Comparison of ENCODE assay signal across 19 mouse cellular contexts in the genomic region with DNA sequence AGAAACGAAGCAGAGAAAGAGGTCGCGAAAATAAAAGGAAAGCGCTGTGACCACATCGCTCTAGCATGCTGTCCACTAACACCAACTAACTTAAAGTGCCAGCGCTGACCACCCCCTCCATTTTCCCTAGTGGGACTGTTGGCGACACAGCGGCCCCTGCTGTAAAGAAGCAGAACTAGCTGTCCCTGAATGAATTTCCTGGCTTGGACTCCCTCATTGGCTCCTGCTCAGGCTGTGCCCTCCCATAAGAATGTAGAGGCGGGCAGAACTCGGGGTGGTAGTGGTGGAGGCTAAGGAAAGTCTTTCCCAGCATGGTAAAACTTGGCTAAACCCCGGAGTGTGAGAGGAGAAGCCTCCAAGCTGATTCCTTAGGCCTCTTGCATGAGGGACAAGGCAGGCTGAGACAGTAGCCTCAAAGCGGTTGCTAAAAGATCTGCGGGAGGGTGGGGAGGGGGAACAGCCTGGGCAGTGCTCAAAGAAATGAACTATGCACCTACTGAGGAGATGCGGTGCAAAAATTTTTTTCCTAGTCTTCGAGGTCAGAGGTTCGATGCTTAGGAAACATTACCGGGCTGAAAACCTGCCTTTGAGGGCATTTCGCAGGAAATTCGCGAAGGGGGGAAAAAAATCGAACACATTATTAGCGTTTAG. TPM values are rescaled to one million over a fixed set of nuclear protein-coding genes. Genes with fewer than 3 reads are reported as not detected.
DNase-seq lines count a peak whose midpoint lies in the region; ATAC-seq and TF ChIP-seq lines count a peak whose summit lies in the region.
"Not testable (repeated sequence)": the region's sequence is repeated elsewhere in the genome, so short reads cannot be mapped to it uniquely, and the experiment has no call there.
"Had no signal": no experiment of that assay in that cellular context is flagged by ENCODE, and none has a peak within 500 bp of the region (broad histone marks: within the 10 kb centered on the region; RNA-seq: fewer than 3 reads in every experiment).

No protein-coding gene starts in this region.

- not testable (repeated sequence) for H3K9ac ChIP-seq in embryonic facial prominence, embryonic 12.5 days; forebrain, postnatal 0 days; hindbrain, embryonic 13.5 days; kidney, embryonic 14.5 days (ENCODE audit: low read depth, low read length); liver, embryonic 13.5 days; stomach, embryonic 15.5 days

- not testable (repeated sequence) for TF ChIP-seq CTCF in forebrain, postnatal 0 days (IDR thresholded peaks at IDR 0.05; ENCODE audit: low read depth)

- not testable (repeated sequence) for H3K27ac ChIP-seq in embryonic facial prominence, embryonic 12.5 days; forebrain, postnatal 0 days (ENCODE audit: low read depth, low read length); hindbrain, embryonic 13.5 days; kidney, embryonic 14.5 days (ENCODE audit: low read depth, low read length); liver, embryonic 13.5 days; stomach, embryonic 15.5 days

- not testable (repeated sequence) for H3K36me3 ChIP-seq in embryonic facial prominence, embryonic 12.5 days; forebrain, postnatal 0 days (ENCODE audit: insufficient read depth); hindbrain, embryonic 13.5 days; kidney, embryonic 14.5 days (ENCODE audit: control insufficient read depth, insufficient read depth, low read length); liver, embryonic 13.5 days; stomach, embryonic 15.5 days

- not testable (repeated sequence) for H3K4me3 ChIP-seq in embryonic facial prominence, embryonic 12.5 days; forebrain, postnatal 0 days (ENCODE audit: low read depth, low read length); hindbrain, embryonic 13.5 days; kidney, embryonic 14.5 days (ENCODE audit: low read length); liver, embryonic 13.5 days (replicated peaks); stomach, embryonic 15.5 days (replicated peaks)

- not testable (repeated sequence) for H3K27me3 ChIP-seq in embryonic facial prominence, embryonic 12.5 days; forebrain, postnatal 0 days (ENCODE audit: insufficient read depth, low read length); hindbrain, embryonic 13.5 days; kidney, embryonic 14.5 days (ENCODE audit: control insufficient read depth, insufficient read depth, low read length); liver, embryonic 13.5 days; stomach, embryonic 15.5 days (replicated peaks)

- H3K4me1 ChIP-seq in embryonic facial prominence, embryonic 12.5 days; forebrain, postnatal 0 days (ENCODE audit: insufficient read depth); hindbrain, embryonic 13.5 days (replicated peaks); kidney, embryonic 14.5 days (ENCODE audit: control insufficient read depth, insufficient read depth, low read length); liver, embryonic 13.5 days (replicated peaks); stomach, embryonic 15.5 days: not testable (repeated sequence)

- ATAC-seq in embryonic facial prominence, embryonic 12.5 days (ENCODE audit: insufficient number of reproducible peaks, insufficient read depth, low FRiP score, low TSS enrichment) = 0 out of 2 replicates have a peak, but pooled peaks have one; percentile 64
- ATAC-seq in forebrain, postnatal 0 days = peak; percentile 75
- peak; percentile 68 for ATAC-seq in hindbrain, embryonic 13.5 days (ENCODE audit: low FRiP score)
- ATAC-seq in kidney, embryonic 14.5 days (ENCODE audit: low FRiP score, low TSS enrichment) = peak; percentile 90
- ATAC-seq in liver, embryonic 13.5 days (ENCODE audit: low read depth) = peak; percentile 41; the same call in 1 of the 2 replicates
- ATAC-seq in megakaryocyte-erythroid progenitor cell, adult 5-6 weeks (replicated peaks; ENCODE audit: low FRiP score, low TSS enrichment, poor library complexity, severe bottlenecking) = peak; percentile 99
- peak; percentile 96 for ATAC-seq in monocyte, adult 5-6 weeks (replicated peaks; ENCODE audit: insufficient number of reproducible peaks, low FRiP score, low TSS enrichment, poor library complexity, severe bottlenecking)
- peak; percentile 65; the same call in 1 of the 2 replicates for ATAC-seq in stomach, embryonic 15.5 days (ENCODE audit: insufficient read depth, low FRiP score, low read depth)

- WGBS in embryonic facial prominence, embryonic 12.5 days = no CpG with 5 or more reads among the region's 22 CpGs
- no CpG with 5 or more reads among the region's 22 CpGs for WGBS in forebrain, postnatal 0 days
- no CpG with 5 or more reads among the region's 22 CpGs for WGBS in hindbrain, embryonic 13.5 days
- no CpG with 5 or more reads among the region's 22 CpGs for WGBS in kidney, embryonic 14.5 days
- WGBS in liver, embryonic 13.5 days (ENCODE audit: insufficient replicate concordance) = no CpG with 5 or more reads among the region's 22 CpGs
- WGBS in stomach, embryonic 15.5 days = no CpG with 5 or more reads among the region's 22 CpGs

- not testable (repeated sequence) for H3K4me2 ChIP-seq in embryonic facial prominence, embryonic 12.5 days (replicated peaks); forebrain, postnatal 0 days (ENCODE audit: low read depth); hindbrain, embryonic 13.5 days; kidney, embryonic 14.5 days (replicated peaks; ENCODE audit: low read depth, low read length); liver, embryonic 13.5 days; stomach, embryonic 15.5 days

- not testable (repeated sequence) for DNase-seq in forebrain, postnatal 0 days; liver, embryonic 13.5 days

- not testable (repeated sequence) for H3K9me3 ChIP-seq in embryonic facial prominence, embryonic 12.5 days; forebrain, postnatal 0 days (ENCODE audit: low read length); hindbrain, embryonic 13.5 days; kidney, embryonic 14.5 days (ENCODE audit: control insufficient read depth, low read length); liver, embryonic 13.5 days (replicated peaks); stomach, embryonic 15.5 days

RNA-seq across cellular contexts. Expression of a gene that starts 11.6 kb away (rescaled TPM):
- polyA plus RNA-seq in embryonic facial prominence, embryonic 12.5 days (2016; fragmentation: Nextera tagmentation; extraction: Ambion mirVana) = not detected in 2 replicates
- 0.15 TPM in 1 of 2 replicates, not detected in the other for total RNA-seq in forebrain, postnatal 0 days (2014; rRNA removed)
- polyA plus RNA-seq in forebrain, postnatal 0 days (2015; fragmentation: Nextera tagmentation; extraction: Ambion mirVana) = not detected in 2 replicates
- polyA plus RNA-seq in hindbrain, embryonic 13.5 days (2015; fragmentation: Nextera tagmentation; extraction: Ambion mirVana) = not detected in 2 replicates
- not detected in 2 replicates for polyA plus RNA-seq in kidney, embryonic 14.5 days (2014; fragmentation: Nextera tagmentation; extraction: Ambion mirVana)
- 0.14 and 0.15 TPM in 2 replicates for polyA plus RNA-seq in liver, embryonic 13.5 days (2015; fragmentation: Nextera tagmentation; extraction: Ambion mirVana)
- 3.7 TPM in 1 of 2 replicates, not detected in the other for total RNA-seq in megakaryocyte-erythroid progenitor cell, adult 5-6 weeks (2014; fragmentation: Nextera tagmentation)
- 0.99 TPM in 1 of 2 replicates, not detected in the other for total RNA-seq in megakaryocyte-erythroid progenitor cell, adult 5-6 weeks (2017)
- total RNA-seq in monocyte, adult 5-6 weeks (2017) = 136 to 183 TPM (median 179 TPM) in 3 replicates
- polyA plus RNA-seq in stomach, embryonic 15.5 days (2015; fragmentation: Nextera tagmentation; extraction: Ambion mirVana) = 0.18 TPM in 1 of 2 replicates, not detected in the other
- total RNA-seq: heart, postnatal 10 days; layer of hippocampus, adult 8-10 months; left cerebral cortex, postnatal 4 days had no signal

RNA-seq across cellular contexts. Expression of a gene that starts 36.8 kb away (rescaled TPM):
- not detected in 2 replicates for polyA plus RNA-seq in embryonic facial prominence, embryonic 12.5 days (2016; fragmentation: Nextera tagmentation; extraction: Ambion mirVana)
- total RNA-seq in forebrain, postnatal 0 days (2014; rRNA removed) = not detected in 2 replicates
- not detected in 2 replicates for polyA plus RNA-seq in forebrain, postnatal 0 days (2015; fragmentation: Nextera tagmentation; extraction: Ambion mirVana)
- polyA plus RNA-seq in hindbrain, embryonic 13.5 days (2015; fragmentation: Nextera tagmentation; extraction: Ambion mirVana) = not detected in 2 replicates
- not detected in 2 replicates for polyA plus RNA-seq in kidney, embryonic 14.5 days (2014; fragmentation: Nextera tagmentation; extraction: Ambion mirVana)
- not detected in 2 replicates for polyA plus RNA-seq in liver, embryonic 13.5 days (2015; fragmentation: Nextera tagmentation; extraction: Ambion mirVana)
- not detected in 2 replicates for total RNA-seq in megakaryocyte-erythroid progenitor cell, adult 5-6 weeks (2014; fragmentation: Nextera tagmentation)
- not detected in 2 replicates for total RNA-seq in megakaryocyte-erythroid progenitor cell, adult 5-6 weeks (2017)
- 4.4 TPM in 1 of 3 replicates, not detected in the others for total RNA-seq in monocyte, adult 5-6 weeks (2017)
- polyA plus RNA-seq in stomach, embryonic 15.5 days (2015; fragmentation: Nextera tagmentation; extraction: Ambion mirVana) = not detected in 2 replicates
- total RNA-seq: adrenal gland, adult 8-10 months; gastrocnemius, postnatal 14 days; heart, adult 8-10 months; heart, postnatal 10 days; layer of hippocampus, adult 8-10 months; left cerebral cortex, adult 18-20 months; left cerebral cortex, postnatal 4 days had no signal
- polyA plus RNA-seq: inflammation-experienced regulatory T-cells, adult 6 months; liver, embryonic 15.5 days; thymus, adult 2 months; urinary bladder, adult 2 months had no signal

Comparison
In these comparisons a context has a peak if more than half of its experiments do, and no peak if none do; other contexts are left out.
1. ATAC-seq: peak in every context shown above with its lines; median percentile 99 in megakaryocyte-erythroid progenitor cell, adult 5-6 weeks; 96 in monocyte, adult 5-6 weeks; 90 in kidney, embryonic 14.5 days; 75 in forebrain, postnatal 0 days; 68 in hindbrain, embryonic 13.5 days; 65 in stomach, embryonic 15.5 days; 64 in embryonic facial prominence, embryonic 12.5 days; 41 in liver, embryonic 13.5 days.